Mouse (Mus musculus): ENCODE measurements around the gene Rnf113a1. TPM values are rescaled to one million over a fixed set of nuclear protein-coding genes. Genes with fewer than 3 reads are reported as not detected.
"Not testable (repeated sequence)": the region's sequence is repeated elsewhere in the genome, so short reads cannot be mapped to it uniquely, and the experiment has no call there.

Rnf113a1 gene
- polyA plus RNA-seq (2015; fragmentation: Nextera tagmentation; extraction: Ambion mirVana): 12.6 and 13.4 TPM in 2 replicates

DNA sequence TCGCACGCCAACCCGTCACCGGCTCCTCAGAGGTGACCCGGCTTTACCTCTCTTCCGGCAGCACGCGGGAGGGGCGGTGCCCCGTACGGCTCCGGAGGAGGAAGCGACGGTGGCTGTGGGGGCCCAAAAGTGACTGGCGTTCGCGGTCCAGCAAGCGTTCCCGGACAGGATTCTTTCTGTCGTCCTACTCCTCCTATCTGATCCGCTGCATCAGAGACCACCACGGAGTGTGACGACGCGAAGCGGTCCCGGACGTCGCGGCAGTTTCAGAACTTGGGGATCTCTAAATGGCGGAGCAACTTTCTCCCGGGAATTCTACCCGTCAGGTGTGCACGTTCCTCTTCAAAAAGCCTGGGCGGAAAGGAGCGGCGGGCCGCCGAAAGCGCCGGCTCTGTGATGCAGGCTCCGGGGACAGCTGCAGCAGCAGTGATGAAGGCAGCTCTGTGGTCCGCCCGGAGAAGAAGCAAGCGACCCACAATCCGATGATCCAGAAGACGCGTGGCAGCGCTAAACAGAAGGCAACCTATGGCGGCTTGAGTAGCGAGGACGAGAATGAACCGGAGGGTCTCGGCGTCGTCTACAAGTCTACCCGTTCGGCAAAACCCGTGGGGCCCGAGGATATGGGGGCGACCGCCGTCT is at the start of gene Rnf113a1, which contains the start of gene Ndufa1:
Gene Rnf113a1, plus strand, starts transcription at position 141 of the 639 bp plus-strand sequence.
Gene Ndufa1, minus strand, starts transcription at position 59 of the 639 bp plus-strand sequence.
- H3K36me3 ChIP-seq: no peaks in the 10 kb centered on the region
- H3K9me3 ChIP-seq (replicated peaks): no peaks in the 10 kb centered on the region
- no peaks in the 10 kb centered on the region for H3K27me3 ChIP-seq
- H3K27ac ChIP-seq (replicated peaks): peak within 1 kb of the TSS; percentile 68
- peak within 1 kb of the TSS; percentile 53 for H3K4me3 ChIP-seq (replicated peaks)
- peak; percentile 79 for ATAC-seq (ENCODE audit: insufficient number of reproducible peaks, low FRiP score, low TSS enrichment, low read depth)
- peak within 1 kb of the TSS; percentile 44 for H3K9ac ChIP-seq
- no peaks in the 10 kb centered on the region for H3K4me1 ChIP-seq
- WGBS: 19% methylated on average over 63 of the region's 63 CpGs
- H3K4me2 ChIP-seq (replicated peaks): peak within 1 kb of the TSS; percentile 52

DNA sequence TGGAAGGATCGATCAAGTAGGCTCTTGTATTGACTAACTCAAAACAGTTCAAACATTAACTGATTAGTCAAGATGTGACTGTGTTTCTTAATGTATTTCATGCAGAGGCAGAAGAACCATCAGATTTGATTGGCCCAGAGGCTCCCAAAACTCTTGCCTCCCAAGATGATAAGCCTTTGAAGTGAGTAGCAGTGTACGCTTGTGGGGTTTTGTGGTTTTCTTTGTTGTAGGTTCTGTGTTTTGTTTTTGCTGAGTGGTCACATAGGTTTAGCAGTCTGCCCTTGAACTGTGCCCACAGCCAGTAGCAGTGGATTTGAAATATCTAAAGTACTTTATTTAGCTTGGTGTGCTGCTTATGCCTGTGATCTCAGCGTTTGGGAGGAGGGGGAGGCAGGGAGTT is 49.3 kb upstream of the Rnf113a1 start:
- H3K4me2 ChIP-seq (replicated peaks): no peak overlapping the region
- no peak overlapping the region for H3K9ac ChIP-seq
- no peak overlapping the region for H3K27ac ChIP-seq (replicated peaks)
- 65% methylated on average over 3 of the region's 3 CpGs for WGBS
- H3K9me3 ChIP-seq (replicated peaks): no peaks in the 10 kb centered on the region
- H3K4me1 ChIP-seq: no peaks in the 10 kb centered on the region
- H3K36me3 ChIP-seq: 0 out of 2 replicates have a peak, but pooled peaks cover 4% of the 10 kb centered on the region
- H3K4me3 ChIP-seq (replicated peaks): no peak overlapping the region
- ATAC-seq (ENCODE audit: insufficient number of reproducible peaks, low FRiP score, low TSS enrichment, low read depth): no peak
- no peaks in the 10 kb centered on the region for H3K27me3 ChIP-seq

DNA sequence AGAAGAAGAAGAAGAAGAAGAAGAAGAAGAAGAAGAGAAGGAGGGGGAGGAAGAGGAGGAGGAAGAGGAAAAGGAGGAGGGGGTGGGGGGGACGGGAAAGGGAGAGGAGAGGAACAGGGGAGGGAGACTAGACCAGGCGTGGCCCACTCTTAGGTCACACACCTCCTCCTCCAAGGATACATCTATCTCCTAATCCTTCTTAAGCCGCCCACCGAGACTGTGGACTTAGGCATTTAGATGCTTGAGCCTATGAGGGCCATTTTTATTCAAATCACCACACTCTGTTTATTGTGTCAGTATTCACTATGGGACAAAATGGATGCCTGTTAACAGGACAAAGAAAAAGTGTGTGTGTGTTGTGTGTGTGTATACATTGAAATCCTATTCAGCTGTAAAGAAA is 46.5 kb upstream of the Rnf113a1 start:
- WGBS: 70% methylated on average over 2 of the region's 4 CpGs
- not testable (repeated sequence) for H3K9ac ChIP-seq; H3K27ac ChIP-seq (replicated peaks); H3K9me3 ChIP-seq (replicated peaks); H3K4me1 ChIP-seq; ATAC-seq (ENCODE audit: insufficient number of reproducible peaks, low FRiP score, low TSS enrichment, low read depth); H3K36me3 ChIP-seq; H3K4me2 ChIP-seq (replicated peaks); H3K4me3 ChIP-seq (replicated peaks); H3K27me3 ChIP-seq

DNA sequence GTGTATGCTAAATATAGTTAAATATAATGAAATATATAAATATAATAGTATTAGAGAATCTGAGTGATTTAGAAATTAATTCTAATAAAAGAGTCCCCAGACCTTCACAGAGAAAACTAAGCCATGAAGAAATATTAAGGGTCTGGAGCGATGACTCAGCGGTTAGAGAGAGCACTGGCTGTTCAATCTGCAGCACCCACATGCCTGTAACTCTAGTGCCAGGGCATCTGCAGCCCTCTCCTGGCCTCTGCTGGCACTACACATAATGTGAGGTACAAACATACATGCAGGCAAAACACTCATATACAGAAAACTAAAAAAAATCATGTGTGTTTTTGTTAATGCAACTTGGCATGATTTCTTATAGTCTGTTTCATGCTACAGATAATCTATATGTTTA is 46.1 kb upstream of the Rnf113a1 start:
- Histone ChIP-seq H3K9me3 (replicated peaks) (no peaks in the 10 kb centered on the region), H3K36me3 (0 out of 2 replicates have a peak, but pooled peaks cover 4% of the 10 kb centered on the region), H3K9ac (no peak overlapping the region), H3K4me2 (replicated peaks) (no peak overlapping the region), H3K27ac (replicated peaks) (no peak overlapping the region), H3K4me3 (replicated peaks) (no peak overlapping the region), H3K27me3 (no peaks in the 10 kb centered on the region), H3K4me1 (no peaks in the 10 kb centered on the region)
- ATAC-seq (ENCODE audit: insufficient number of reproducible peaks, low FRiP score, low TSS enrichment, low read depth): no peak
- 88% methylated on average over 2 of the region's 2 CpGs for WGBS

DNA sequence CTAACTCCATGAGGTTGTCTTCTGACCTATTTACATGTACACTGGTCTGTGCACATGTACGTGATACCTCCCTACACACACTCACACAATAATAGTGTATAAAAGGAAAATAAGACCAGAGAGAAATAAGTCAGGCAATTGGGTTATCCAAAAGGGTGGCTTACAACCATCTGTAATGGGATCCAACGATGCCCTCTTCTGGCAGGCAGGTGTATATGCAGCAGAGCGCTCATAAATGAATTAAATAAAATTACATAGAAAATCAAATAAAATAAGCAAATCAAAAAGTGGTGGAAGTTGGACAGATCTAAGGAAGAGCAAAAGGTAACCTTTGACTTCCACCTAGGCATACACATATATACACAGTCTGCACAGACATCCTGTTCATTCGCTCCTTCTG is 33.2 kb upstream of the Rnf113a1 start:
- ATAC-seq (ENCODE audit: insufficient number of reproducible peaks, low FRiP score, low TSS enrichment, low read depth): no peak
- 62% methylated on average over 4 of the region's 4 CpGs for WGBS
- Histone ChIP-seq H3K27me3 (no peaks in the 10 kb centered on the region), H3K9me3 (replicated peaks) (no peaks in the 10 kb centered on the region), H3K36me3 (no peaks in the 10 kb centered on the region), H3K27ac (replicated peaks) (no peak overlapping the region), H3K9ac (no peak overlapping the region), H3K4me1 (no peaks in the 10 kb centered on the region), H3K4me3 (replicated peaks) (no peak overlapping the region), H3K4me2 (replicated peaks) (no peak overlapping the region)

DNA sequence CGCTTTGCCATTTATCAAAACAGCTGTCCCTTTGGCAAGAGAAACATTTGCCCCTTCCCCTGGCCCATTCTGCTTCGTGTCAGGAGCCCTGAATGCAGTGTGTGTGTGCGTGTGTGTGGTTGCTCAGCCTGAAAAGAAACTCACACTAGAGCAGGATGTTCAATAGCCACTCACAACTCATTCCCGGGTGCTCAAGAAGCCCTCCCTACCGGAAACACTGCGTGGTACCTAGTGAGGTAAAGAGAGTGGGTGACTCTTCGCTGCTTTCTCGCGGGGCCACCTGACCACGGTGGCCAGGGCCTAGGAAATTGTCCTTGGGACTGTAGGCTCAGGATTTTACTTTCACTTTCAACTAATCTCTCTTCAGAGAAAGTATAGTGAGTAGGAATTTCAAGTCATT is 29.9 kb upstream of the Rnf113a1 start:
- H3K27me3 ChIP-seq: no peaks in the 10 kb centered on the region
- no peaks in the 10 kb centered on the region for H3K9me3 ChIP-seq (replicated peaks)
- no peak overlapping the region for H3K4me3 ChIP-seq (replicated peaks)
- H3K4me1 ChIP-seq: no peaks in the 10 kb centered on the region
- H3K27ac ChIP-seq (replicated peaks): no peak overlapping the region
- H3K9ac ChIP-seq: no peak overlapping the region
- no peak for ATAC-seq (ENCODE audit: insufficient number of reproducible peaks, low FRiP score, low TSS enrichment, low read depth)
- H3K36me3 ChIP-seq: no peaks in the 10 kb centered on the region
- 90% methylated on average over 10 of the region's 10 CpGs for WGBS
- H3K4me2 ChIP-seq (replicated peaks): no peak overlapping the region

DNA sequence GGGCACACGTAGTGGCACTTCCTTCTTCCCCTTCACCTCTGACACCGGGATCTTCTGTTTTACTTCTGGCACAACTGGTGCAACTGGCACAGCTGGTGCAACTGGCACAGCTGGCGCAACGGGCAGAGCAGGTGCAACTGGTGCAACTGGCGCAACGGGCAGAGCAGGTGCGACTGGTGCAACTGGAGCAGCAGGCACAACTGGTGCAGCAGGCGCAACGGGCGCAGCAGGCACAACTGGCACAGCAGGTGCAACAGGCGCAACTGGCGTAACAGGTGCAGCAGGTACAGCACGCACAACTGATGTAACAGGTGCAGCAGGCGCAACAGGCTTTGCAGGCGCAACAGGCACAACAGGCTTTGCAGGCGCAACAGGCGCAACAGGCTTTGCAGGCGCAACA is 27.9 kb upstream of the Rnf113a1 start:
- 78% methylated on average over 18 of the region's 18 CpGs for WGBS
- no peaks in the 10 kb centered on the region for H3K4me1 ChIP-seq
- no peak overlapping the region for H3K4me3 ChIP-seq (replicated peaks)
- no peaks in the 10 kb centered on the region for H3K9me3 ChIP-seq (replicated peaks)
- no peak overlapping the region for H3K4me2 ChIP-seq (replicated peaks)
- no peaks in the 10 kb centered on the region for H3K27me3 ChIP-seq
- no peak overlapping the region for H3K27ac ChIP-seq (replicated peaks)
- no peak for ATAC-seq (ENCODE audit: insufficient number of reproducible peaks, low FRiP score, low TSS enrichment, low read depth)
- H3K36me3 ChIP-seq: no peaks in the 10 kb centered on the region
- H3K9ac ChIP-seq: no peak overlapping the region

DNA sequence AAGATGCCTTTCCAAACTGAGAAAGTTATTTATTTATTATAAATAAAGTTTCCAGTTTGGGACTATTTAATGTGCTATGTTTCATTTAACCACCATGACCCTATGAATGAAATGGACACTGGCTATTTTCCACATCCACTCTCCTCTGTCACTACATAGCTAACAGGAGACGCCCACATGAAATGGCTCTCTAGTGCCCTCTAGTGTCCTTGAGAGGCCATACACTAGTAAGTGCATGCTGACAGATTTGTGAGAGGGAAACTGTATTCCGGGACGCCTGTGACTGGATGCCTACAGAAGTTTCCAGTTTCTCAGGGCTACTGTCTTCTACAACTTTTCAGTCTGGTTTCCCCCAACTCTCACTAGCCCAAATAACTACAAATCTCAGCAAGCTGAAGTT is 24.0 kb upstream of the Rnf113a1 start:
- Histone ChIP-seq H3K4me2 (replicated peaks) (no peak overlapping the region), H3K4me3 (replicated peaks) (no peak overlapping the region), H3K27ac (replicated peaks) (no peak overlapping the region), H3K27me3 (no peaks in the 10 kb centered on the region), H3K4me1 (no peaks in the 10 kb centered on the region), H3K9ac (no peak overlapping the region), H3K9me3 (replicated peaks) (no peaks in the 10 kb centered on the region), H3K36me3 (no peaks in the 10 kb centered on the region)
- no peak for ATAC-seq (ENCODE audit: insufficient number of reproducible peaks, low FRiP score, low TSS enrichment, low read depth)
- WGBS: 20% methylated on average over 3 of the region's 3 CpGs

DNA sequence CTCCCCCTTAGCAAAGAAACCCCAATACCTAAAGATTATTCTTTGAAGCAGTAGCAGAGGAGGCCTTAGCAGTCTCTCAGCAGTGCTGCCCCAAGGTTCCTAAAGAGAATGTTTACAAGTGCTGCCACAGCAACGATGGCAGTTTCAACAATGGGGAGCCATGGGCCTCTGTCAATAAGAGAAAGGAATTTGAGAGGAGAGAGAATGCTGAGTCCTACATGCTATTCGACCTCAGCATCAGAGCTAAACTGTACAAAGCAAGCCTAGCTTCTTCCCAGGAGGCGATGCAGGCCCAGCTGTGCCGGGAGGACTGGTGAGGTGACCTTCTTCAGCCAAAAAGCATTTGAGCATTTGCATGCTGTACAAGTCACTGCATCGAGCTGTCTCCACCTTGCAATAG is 22.3 kb upstream of the Rnf113a1 start, which contains the start of gene Akap14:
Gene Akap14, minus strand, starts transcription at position 101 of the 400 bp plus-strand sequence.
- 41% methylated on average over 5 of the region's 5 CpGs for WGBS
- H3K9ac ChIP-seq: no peak within 1 kb of the TSS
- no peak within 1 kb of the TSS for H3K27ac ChIP-seq (replicated peaks)
- H3K27me3 ChIP-seq: no peaks in the 10 kb centered on the region
- no peaks in the 10 kb centered on the region for H3K36me3 ChIP-seq
- no peaks in the 10 kb centered on the region for H3K4me1 ChIP-seq
- ATAC-seq (ENCODE audit: insufficient number of reproducible peaks, low FRiP score, low TSS enrichment, low read depth): no peak
- H3K4me2 ChIP-seq (replicated peaks): no peak within 1 kb of the TSS
- H3K9me3 ChIP-seq (replicated peaks): no peaks in the 10 kb centered on the region
- H3K4me3 ChIP-seq (replicated peaks): no peak within 1 kb of the TSS

DNA sequence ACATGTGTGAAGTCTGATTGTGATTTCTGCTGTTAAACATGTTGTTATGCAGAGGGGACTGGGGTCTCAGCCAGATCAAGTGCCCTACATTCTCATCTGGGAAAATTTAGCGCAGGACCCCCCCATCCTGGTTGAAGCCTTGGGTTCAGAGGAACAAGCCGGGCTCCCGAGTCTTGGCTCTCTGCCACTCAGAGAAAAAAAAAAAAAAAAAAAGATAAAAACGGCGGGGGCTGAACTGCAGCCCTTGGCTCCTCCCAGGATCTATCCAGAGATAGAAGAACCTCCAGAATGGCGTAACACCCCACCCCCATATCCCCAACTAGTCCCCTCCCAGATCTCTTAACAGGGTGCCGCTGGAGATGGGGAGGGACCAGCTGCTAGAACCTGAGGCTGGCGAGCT is 6.6 kb upstream of the Rnf113a1 start:
- H3K9ac ChIP-seq; H3K9me3 ChIP-seq (replicated peaks); H3K27ac ChIP-seq (replicated peaks); H3K36me3 ChIP-seq; H3K4me3 ChIP-seq (replicated peaks); H3K4me1 ChIP-seq; H3K27me3 ChIP-seq; H3K4me2 ChIP-seq (replicated peaks); ATAC-seq (ENCODE audit: insufficient number of reproducible peaks, low FRiP score, low TSS enrichment, low read depth): not testable (repeated sequence)
- WGBS: 61% methylated on average over 8 of the region's 8 CpGs

DNA sequence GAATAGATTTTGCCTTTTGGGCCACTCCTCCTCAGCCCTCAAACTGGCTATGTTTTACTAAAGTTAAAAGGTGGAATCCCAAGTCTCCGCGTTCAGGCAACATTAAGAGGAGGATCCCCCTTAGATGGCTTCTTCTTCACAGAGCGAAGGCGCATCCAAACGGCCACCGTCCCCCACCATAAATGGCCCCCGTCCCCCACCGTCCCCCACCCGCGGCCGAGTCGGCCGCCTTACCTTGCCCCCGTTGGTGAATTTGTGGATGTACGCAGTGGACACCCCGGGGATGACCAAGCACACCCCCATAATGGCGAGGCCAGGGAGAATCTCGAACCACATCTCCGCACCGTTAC is 315 bp upstream of the Rnf113a1 start:
- no peak for ATAC-seq (ENCODE audit: insufficient number of reproducible peaks, low FRiP score, low TSS enrichment, low read depth)
- no peaks in the 10 kb centered on the region for H3K4me1 ChIP-seq
- H3K36me3 ChIP-seq: no peaks in the 10 kb centered on the region
- H3K4me3 ChIP-seq (replicated peaks): peak overlapping the region; percentile 53
- H3K4me2 ChIP-seq (replicated peaks): peak overlapping the region; percentile 52
- no peak overlapping the region for H3K27ac ChIP-seq (replicated peaks)
- no peaks in the 10 kb centered on the region for H3K9me3 ChIP-seq (replicated peaks)
- no peaks in the 10 kb centered on the region for H3K27me3 ChIP-seq
- 16% methylated on average over 20 of the region's 20 CpGs for WGBS
- 0 out of 2 replicates have a peak overlapping the region, but pooled peaks have one; percentile 15 for H3K9ac ChIP-seq

DNA sequence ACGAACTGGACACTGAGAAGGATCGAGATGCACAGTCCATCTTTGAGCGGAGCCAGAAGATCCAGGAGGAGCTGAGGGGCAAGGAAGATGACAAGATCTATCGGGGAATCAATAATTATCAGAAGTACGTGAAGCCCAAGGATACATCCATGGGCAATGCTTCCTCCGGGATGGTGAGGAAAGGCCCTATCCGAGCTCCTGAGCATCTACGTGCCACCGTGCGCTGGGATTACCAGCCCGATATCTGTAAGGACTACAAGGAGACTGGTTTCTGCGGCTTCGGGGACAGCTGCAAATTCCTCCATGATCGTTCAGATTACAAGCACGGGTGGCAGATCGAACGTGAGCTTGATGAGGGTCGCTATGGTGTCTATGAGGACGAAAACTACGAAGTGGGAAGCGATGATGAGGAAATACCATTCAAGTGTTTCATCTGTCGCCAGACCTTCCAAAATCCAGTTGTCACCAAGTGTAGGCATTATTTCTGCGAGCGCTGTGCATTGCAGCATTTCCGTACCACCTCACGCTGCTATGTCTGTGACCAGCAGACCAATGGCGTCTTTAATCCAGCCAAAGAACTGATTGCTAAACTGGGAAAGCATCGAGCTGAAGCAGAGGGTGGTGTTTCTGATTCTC is 817 bp downstream of the Rnf113a1 start:
- Histone ChIP-seq H3K4me1 (no peaks in the 10 kb centered on the region), H3K9me3 (replicated peaks) (no peaks in the 10 kb centered on the region), H3K27me3 (no peaks in the 10 kb centered on the region), H3K9ac (peak overlapping the region; percentile 44), H3K4me2 (replicated peaks) (peak overlapping the region; percentile 52), H3K4me3 (replicated peaks) (peak overlapping the region; percentile 53), H3K27ac (replicated peaks) (peak overlapping the region; percentile 68; the same call in 1 of the 2 replicates), H3K36me3 (no peaks in the 10 kb centered on the region)
- ATAC-seq (ENCODE audit: insufficient number of reproducible peaks, low FRiP score, low TSS enrichment, low read depth): no peak
- WGBS: 30% methylated on average over 28 of the region's 28 CpGs
